Mouse (Mus musculus): ENCODE measurements around the gene Gm45716.

The Gm45716 gene

DNA sequence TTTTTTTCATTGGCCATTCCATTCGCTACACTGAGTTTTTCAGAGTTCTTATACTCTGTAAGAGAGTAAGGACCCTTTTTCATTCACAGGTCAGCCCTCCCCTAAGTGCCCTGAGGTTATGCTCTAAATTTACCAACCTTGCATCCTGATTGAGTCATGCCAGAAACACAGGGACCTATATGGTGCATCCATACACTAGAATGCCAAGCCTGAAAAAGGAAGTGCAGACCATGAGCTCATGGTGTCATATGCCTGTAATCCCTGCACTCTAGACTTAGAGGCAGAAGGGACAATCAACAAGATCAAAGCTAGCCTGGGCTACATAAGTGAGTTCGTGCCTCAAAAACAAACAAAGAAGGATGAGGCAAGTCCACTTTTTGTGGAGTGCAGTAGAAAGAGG lies 13.3 kb downstream of the Gm45716 start:
- DNase-seq (ENCODE audit: low read depth in 1 of 2, low spot score in 2 of 2): no peak

DNA sequence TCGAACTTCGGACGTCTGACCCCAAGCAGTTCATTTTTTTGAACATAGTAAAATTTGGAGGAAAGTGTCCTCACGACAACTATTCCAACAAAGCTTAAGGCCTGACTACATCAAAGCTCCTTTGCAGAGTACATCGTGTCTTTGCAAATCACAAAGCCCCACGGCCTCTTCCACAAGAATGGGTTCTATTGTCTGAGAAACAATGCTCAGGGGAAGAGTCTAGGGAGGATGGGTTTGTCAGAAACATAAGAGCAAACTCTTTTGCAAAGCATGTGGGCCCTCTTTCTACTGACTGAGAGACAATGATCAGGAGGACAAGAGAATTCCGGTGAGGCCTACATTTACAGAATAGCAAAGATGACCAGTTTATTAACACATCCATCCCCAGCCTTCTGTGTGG lies 26.8 kb downstream of the Gm45716 start:
- DNase-seq (ENCODE audit: low read depth in 1 of 2, low spot score in 2 of 2): no peak

DNA sequence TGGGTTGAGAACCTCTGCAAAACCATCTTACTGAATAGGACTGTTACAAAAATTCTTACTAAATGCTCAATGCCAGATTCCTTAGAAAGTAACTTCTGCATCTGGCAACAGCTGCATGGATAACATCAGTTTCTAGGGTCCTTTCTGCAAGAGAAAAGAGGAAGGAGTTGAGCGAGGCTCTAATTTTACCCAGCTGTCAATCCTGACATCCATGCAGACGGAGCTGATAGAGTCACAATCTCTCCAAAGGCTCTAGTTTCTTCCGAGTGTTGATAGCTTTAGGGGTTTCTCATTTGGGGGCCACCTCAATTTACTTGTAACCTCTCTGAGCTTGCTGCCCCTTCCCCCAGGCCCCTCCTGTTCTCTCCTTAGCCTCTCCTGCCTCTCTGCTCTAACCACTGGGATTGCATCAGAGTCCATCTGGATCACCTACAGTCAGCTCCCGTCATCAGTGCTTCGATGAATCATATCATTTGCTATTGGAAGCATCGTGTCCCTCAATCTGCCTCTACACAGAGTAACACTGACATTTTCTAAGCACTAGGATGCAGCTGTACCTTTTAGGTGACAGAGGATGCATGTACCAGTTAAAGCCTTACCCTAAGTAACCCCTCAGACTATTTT lies 32.7 kb downstream of the Gm45716 start:
- no peak for DNase-seq (ENCODE audit: low read depth in 1 of 2, low spot score in 2 of 2)

DNA sequence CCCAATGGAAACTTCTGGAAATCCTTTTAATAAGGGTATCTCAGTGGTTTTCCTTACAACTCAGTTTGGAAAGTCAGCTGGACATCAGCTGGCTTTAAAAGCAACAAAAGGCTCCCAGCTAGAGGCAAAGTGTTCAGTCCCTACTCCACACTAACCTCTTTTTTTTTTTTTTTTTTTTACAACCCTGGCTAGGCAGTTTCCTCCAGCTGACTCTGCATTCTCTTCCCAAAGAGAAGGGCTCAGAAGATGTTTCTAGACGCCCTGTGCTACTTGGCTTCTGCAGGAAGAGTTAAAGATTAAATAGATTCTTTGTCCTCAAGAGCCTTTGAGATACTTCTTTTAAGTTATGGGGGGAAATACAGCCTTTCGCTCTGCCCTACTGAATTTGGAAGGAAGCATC lies 33.3 kb downstream of the Gm45716 start:
- no peak for DNase-seq (ENCODE audit: low read depth in 1 of 2, low spot score in 2 of 2)

DNA sequence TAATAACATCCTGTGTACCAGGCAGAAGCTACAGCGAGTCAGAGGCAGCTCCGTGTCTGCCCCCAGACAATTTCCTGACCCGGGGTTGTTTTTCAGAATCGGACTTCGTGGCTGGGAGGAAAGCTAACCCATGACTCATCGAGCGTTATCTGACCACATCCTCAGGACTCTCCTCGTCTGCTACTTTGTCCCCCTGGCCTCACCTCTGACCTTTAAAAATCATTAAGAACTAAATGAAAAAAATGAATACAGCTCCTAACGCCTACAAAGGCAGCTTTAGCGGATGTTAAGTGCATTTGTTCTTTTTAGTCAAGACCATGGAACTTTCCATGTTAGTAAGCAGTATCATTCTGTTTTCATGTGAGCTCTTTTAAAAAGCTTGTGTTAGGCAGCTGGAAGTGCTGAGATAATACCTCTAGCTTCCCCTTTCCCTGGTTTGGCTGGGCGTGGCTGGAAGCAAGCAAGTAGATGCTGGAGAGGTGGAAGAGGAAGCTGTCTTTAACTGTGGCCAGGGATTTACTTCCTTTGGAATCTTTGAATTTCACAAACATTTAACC lies 37.5 kb downstream of the Gm45716 start:
- DNase-seq (ENCODE audit: low read depth in 1 of 2, low spot score in 2 of 2): peak; percentile 50 to 51

DNA sequence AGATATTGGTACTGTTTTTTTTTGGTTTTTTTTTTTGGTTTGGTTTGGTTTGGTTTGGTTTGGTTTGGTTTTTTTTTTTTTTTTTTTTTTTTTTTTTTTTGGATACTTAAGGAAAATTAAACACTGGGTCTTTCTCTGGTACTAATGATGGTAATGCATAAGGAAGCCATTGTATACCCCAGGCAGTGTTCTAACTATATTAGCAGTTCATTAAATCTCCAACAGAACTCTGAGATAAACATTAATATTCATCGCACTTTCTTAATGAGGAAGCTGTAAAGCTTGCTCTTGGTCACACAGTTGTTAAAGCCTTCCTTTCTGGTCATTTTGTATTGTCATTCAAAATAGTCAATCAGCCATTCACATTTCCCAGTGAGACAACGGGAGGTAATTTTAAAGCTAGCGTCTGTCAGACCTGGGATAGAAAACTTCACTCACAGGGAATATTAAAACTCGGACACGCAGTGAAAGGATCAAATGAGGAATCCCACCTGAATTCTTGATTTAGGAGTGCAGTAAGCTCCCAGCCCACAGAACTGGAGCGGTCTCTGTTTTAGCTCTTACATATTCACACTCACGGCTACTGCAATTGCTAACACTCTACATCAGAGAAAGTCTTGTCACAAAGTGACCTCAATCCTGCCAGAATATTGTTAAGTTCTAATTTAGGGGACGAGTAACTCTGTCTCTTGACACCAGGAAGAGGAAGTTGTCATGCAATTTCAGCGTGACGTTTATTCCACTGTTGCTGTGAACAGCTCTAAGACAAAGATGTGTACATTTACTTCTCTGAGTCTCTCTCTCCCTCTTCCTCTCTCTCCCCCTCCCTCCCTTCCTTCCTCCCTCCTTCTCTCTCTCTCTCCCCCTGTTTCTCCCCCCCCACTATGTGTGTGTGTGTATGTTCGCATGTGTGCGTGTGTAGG lies 39.8 kb downstream of the Gm45716 start:
- no peak for DNase-seq (ENCODE audit: low read depth in 1 of 2, low spot score in 2 of 2)

DNA sequence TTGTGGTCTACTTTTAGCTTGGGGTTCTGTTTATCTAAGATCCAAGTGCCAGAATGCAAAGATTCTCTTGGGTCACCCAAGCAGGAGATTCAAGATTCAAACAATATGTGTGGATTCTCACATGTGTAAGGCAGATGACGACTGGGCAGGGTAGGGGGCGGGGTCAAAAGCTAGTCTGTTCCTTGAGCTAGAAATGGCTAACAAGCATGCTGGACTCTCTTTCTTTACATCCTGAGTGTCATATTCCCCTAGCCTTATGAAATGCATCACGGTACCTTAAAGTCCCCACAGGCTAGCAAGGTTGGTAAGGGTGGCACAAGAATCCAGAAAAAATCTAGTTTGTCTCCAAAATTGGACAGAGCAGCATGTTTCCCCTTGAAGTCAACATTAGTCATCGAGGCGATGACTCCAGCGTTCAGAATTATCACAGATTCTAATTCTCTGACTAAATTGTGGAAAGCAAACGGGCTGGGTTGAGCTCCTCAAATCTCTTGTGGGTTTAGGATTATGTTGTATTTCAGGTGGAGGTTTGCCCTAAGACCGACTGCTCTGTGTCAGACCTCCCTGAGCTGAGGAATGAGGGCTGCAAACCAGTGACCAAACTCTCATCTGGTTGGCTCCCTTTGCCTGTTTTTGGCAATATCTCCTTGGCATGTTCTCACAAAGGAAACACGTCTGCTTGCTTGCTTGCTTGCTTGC lies 40.9 kb downstream of the Gm45716 start:
- DNase-seq (ENCODE audit: low read depth in 1 of 2, low spot score in 2 of 2): no peak

DNA sequence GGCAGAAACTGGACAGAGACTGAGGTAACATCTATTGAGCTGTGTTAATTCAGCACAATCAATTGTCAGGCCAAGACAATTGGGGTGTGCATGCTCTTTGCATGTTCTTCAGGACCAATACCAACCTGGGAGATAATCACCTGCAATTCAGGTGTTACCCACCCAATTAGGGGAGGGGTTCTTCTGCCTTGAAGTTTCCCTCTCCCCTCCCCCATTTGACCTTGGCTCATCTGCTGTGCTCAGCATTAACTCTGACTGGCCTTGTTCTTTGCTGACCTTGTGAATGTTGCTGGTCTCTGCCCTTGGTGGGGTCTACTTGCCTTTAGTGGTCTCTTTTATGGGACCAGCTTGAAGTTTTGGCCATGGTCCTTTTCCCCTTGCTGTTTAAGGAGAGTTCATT lies 42.3 kb downstream of the Gm45716 start:
- DNase-seq (ENCODE audit: low read depth in 1 of 2, low spot score in 2 of 2): no peak

DNA sequence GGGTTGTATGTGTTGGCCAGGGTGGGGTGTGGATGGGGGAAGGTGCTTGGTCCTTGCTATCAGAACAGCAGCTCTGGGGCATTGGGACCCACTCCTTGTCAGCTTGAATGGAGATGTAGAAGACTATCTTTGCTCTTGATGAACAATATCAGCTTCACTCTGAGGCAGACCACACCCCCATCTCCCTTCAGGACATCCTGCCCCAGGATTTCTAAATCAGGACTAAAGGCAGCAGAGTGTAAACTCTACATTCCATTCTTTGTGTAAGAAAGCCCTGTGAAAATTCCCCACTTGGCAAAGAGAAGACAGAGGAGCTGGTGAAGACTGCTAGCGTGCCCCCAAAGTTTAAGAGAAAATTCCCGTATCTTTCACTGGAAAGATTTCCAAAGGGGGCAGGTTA lies 43.2 kb downstream of the Gm45716 start:
- DNase-seq (ENCODE audit: low read depth in 1 of 2, low spot score in 2 of 2): no peak

DNA sequence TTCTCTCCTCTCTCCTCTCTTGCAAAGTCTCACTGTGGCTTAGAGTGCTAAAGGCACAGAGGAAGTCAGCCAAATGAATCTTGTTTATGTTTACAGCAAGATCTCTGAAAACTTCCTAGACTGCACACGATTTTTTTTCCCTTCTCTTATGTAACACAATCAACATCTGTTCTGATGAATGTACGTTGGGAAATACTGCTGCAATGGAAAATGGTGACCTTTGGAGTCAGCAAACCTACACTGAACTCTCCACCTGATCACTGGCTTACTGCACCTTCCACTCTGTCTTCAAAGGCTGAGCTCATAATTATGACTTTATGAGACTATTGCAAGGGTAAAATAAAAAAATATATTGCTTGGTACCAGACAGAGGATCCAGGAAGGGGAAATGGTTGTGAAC lies 44.1 kb downstream of the Gm45716 start:
- DNase-seq (ENCODE audit: low read depth in 1 of 2, low spot score in 2 of 2): no peak

DNA sequence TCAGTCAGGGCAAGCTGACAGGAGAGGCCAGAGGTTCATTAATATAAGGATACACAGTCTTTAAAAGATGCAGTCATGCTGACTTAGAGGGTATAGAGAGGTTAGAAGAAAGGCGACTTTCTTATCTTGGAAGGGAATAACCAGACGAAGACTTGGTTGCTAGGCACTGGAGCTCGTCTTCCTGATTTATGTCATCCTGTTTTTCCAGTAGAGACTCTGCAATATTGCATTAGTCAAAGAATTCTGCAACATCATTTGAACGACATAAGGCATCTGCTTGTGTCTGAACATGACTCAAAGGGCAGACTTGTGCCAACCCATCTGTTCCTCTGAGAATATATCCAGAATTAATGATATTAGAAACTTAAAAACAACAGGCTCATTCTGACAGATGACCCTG lies 45.2 kb downstream of the Gm45716 start:
- no peak for DNase-seq (ENCODE audit: low read depth in 1 of 2, low spot score in 2 of 2)

DNA sequence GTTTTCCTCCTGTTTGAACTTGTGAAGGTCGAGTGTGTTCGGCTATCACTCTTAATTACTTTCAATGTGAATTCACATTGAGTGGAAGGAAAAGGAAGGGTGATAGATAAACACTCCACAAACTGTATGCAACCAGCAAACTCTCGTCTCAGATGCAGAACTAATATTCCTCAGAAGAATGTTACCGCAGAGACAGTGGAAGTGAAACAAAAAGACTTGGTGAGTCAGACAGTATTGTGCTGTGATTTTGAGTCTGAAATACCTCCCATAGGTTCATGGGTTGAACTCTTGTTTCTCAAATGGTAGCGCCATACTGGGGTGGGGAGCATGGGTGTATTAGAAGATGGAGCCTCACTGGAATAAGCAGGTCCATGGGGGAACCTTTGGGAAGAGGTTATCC lies 47.7 kb downstream of the Gm45716 start:
- DNase-seq (ENCODE audit: low read depth in 1 of 2, low spot score in 2 of 2): no peak

DNA sequence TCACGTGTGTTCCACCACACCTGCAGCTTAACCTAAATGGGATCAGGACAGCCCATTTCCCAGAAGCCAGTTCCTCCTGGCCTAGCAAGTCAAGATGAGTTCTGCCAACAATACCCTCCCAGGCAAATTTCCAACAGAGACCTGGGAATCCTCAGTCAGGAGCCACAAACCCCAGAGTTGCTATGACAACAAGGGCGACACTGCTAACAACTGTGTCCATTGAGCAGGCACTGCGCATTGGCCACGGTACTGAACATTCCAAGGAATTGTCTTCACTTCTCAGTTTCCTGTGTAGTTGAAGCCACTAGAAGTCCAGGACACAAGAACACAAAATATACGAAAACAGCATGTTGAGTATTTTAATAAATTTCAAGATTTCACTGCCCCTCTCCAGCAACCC lies 50.1 kb downstream of the Gm45716 start:
- DNase-seq (ENCODE audit: low read depth in 1 of 2, low spot score in 2 of 2): no peak

DNA sequence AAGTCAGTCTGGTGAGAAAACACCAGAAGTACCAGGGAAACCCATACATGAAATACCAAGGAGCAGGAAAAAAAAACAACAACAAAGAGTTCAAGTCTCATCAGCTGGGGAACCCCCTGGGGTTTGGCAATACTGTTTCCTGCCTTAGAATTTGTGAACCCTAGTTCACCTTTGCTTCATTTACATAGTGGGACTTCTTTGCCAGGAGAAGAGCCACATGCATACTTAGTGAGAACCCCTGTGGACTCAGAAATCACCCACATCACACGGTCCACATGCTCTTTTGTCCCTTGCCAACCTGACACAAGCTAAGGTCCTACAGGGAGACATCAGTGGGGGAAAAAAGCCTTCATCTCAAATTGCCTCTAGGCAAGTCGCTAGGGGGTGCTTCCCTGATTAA lies 51.2 kb downstream of the Gm45716 start:
- no peak for DNase-seq (ENCODE audit: low read depth in 1 of 2, low spot score in 2 of 2)

DNA sequence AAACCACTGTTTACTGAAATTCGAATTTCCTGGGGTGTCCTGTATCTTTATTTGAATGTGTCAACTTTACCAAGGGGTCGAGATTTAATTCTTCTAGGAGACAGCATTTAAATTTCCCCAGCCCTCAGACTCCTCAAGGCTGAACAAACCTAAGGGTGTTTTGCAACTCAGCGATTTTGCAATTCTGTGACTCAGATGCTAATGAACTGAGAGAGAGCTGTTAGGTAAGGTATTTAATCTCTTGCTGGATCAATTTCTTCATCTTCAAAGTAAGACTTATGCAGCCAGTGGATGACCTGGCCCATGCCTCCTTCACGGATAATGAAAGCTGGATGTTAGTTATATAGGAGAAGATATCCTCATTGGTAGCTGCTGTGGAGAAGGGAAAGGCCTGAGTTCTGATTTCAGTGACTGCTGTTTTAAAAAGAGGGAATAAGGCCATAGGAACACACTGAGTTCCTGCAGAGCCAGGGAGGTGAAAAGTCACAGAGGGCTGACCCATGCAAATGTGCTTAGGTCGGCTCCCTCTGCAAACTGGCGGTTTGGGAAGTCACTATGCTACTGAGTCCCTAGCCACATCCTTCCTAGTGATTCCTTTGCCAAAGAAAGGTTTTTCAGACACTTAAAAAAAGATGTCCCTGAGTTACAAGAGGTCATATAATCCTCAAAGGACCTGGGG lies 53.3 kb downstream of the Gm45716 start:
- peak; percentile 41 to 47 for DNase-seq (ENCODE audit: low read depth in 1 of 2, low spot score in 2 of 2)

DNA sequence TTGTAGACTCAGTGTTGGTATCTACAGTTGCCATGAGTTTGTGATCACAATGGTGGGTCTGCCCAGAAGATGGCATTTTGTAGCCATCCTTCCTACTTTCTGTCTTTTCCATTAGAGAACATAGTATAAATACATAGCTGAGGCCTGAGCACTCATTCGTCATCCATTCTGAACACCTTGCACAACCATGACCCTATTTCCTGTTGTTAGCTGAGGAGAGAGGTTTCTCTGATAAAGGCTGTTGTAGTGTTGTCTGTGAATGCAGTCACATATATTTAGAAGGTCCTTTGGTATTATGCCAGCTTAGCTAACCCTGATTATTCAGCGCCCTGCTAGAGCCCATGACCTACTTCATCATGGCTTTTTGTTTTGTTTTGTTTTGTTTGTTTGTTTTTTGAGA lies 54.4 kb downstream of the Gm45716 start:
- no peak for DNase-seq (ENCODE audit: low read depth in 1 of 2, low spot score in 2 of 2)

DNA sequence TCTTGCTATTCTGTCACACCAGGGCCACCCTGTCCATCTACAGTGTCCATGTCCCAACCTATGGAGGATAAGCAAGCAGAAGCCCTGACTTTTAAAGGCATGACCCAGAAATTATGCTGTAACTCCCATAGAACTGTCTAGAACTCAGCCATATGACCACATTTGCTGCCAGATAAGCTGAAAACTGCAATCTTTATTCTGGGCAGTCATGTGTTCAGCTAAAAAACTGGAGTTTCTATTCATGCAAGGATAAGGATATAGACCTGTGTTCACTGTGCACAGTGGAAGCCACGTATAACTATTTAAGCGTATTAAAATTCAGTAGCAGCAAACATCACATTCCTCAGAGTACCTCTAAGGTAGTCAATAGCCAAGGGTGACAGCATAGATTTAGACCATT lies 55.8 kb downstream of the Gm45716 start:
- DNase-seq (ENCODE audit: low read depth in 1 of 2, low spot score in 2 of 2): no peak

DNA sequence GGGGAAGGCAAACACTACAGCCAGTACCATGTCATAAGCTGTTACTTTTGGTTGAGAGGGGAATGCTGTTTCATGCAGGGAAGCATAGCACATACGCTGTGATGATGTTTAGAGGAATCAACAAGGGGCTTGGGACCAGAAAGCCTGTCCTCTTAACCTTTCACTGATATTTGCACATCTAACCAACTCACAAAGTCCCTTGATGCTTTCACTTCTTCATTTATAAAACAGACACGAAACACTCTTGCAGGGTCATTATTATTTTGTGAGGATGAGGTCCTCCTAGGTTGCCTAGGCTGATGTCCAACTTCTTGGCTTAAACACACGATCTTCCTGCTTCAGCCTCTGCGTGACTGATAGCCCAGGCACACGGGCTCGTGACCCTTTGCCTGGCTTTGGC lies 58.1 kb downstream of the Gm45716 start:
- DNase-seq (ENCODE audit: low read depth in 1 of 2, low spot score in 2 of 2): no peak

DNA sequence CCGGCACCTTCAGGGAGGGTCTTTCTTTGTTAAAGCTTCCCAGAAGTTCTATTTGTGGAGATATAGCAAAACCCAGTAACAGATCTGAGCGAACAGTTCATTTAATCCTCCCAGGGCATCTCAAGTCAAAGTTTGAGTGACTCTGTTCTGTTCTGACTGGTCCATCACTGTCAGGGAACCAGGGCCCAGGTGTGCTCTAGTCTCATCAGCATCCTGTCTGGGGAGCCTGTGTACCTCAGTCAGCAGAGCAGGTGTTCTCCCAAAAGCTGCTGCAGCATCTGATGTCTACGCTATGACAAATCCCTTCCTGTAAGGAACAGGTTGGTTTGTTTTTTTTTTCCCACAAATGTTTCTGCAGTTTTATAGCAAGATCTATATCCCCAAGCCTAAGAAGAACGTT lies 59.2 kb downstream of the Gm45716 start:
- no peak for DNase-seq (ENCODE audit: low read depth in 1 of 2, low spot score in 2 of 2)

DNA sequence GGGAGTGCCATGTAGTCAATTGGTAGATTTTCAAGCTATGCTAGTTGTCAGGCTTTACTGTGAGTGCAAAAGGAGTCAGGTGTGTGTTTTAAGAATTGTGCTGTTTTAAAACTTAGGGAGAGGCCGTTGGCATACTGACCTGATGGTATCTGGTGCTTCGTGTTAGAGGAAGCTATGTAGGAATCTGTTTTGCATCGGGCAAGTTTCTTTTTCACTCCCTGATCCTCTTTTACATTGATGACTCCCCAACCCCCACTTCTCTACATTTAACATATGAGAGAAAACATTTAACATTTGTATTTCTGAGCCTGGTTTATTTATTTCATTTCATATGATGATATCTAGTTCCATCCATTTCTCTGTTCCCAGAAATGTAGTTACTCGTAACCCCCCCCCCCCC lies 60.3 kb downstream of the Gm45716 start:
- DNase-seq (ENCODE audit: low read depth in 1 of 2, low spot score in 2 of 2): no peak

DNA sequence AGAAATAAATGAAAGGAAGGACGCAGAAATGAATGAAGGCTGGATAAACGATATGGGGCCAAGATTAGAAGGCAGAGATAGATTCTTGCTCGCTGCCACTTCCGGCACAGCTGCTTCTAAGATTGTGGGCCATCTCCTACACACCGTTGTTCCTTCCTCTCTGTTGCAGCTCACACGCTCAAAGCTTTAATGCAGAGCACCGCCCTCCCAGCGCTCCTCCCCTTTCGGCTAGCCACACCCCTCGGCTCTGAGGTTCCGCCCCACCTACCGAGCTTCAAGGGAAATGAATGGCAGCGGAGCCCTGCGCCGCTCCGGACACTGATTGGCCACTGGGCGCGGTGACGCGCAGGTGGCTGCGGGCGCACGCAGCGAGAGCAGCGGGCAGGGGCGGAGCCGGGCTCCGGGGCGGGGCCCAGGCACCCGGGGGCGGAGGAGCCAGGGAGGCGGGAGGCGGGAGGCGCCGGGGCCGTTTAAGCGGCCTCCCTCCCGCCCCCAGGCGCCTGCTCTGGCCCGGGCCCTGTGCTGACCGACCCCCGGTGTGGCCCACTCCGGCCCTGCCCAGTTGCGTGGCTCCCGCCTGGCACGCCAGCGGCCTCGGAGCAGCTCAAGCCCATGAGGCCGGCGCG lies 61.7 kb downstream of the Gm45716 start, which contains the start of gene Mmd:
Gene Mmd, plus strand, starts transcription at position 432 of the 626 bp plus-strand sequence.
- DNase-seq (ENCODE audit: low read depth in 1 of 2, low spot score in 2 of 2): peak; percentile 93 to 98

Measured in monocyte, adult 2 months (primary cell).